Mouse (Mus musculus): ENCODE results near the gene Gm2012.
"Not testable (repeated sequence)": the region's sequence is repeated elsewhere in the genome, so short reads cannot be mapped to it uniquely, and the experiment has no call there.

Gene Gm2012

DNA sequence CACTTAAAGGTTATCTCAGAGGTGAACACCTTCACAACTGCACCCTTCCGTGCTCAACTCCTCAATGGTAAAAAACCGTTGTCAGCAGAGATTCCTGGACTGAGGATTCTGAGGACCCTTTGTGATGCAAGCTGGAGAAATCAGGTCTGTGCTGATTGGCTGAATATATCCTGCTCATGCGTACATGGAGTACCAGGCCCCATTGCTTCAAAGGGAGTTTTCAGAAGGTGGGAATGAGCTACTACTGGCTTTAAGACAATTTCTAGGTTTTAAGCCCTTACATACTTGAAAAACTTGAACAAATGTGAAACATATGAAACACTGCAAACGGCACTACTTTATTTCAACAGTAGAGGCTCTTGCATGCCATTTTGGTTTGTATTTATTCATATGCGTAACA lies at the start of gene Gm2012:
TSS of gene Gm2012 (minus strand) at position 101 of the 400 bp plus-strand sequence.
- not testable (repeated sequence) for DNase-seq

- not testable (repeated sequence) for DNase-seq
Observed at GRCm38 (mm10) chrX:26159146-26159545, 72.0 kb downstream of the Gm2012 start.
